Mouse (Mus musculus) limb, embryonic 14.5 days (tissue): ENCODE measurements around the gene Ereg. TPM values are rescaled to one million over a fixed set of nuclear protein-coding genes. Genes with fewer than 3 reads are reported as not detected.

Source experiments
- ATAC-seq: fragments of 200-750 bp; cut with Nextera tagmentation; 2 replicates; pipeline ENCODE4 v1.8.0; 2017; ENCODE audit warnings: low read depth, moderate number of reproducible peaks, moderate TSS enrichment; ENCODE audit not compliant: low FRiP score
- DNase-seq: peaks from one replicate; pipeline ENCODE4 v3.0.0-alpha.2; 2015; ENCODE audit warnings: low spot score
- H3K27ac ChIP-seq: fragments of 300-500 bp; sonication (generic); replicated peaks from 2 replicates; pipeline ENCODE4 v1.5.1; 2014; ENCODE audit warnings: low read depth, mild to moderate bottlenecking, low read length, moderate library complexity, mixed read lengths
- H3K27me3 ChIP-seq: fragments of 300-500 bp; sonication (generic); 2 replicates; pipeline ENCODE4 v1.6.1; 2014; ENCODE audit warnings: low read length, mixed read lengths; ENCODE audit not compliant: control insufficient read depth, insufficient read depth
- H3K36me3 ChIP-seq: fragments of 300-500 bp; sonication (generic); 2 replicates; pipeline ENCODE4 v1.6.1; 2014; ENCODE audit warnings: mild to moderate bottlenecking, low read length, moderate library complexity, mixed read lengths; ENCODE audit not compliant: control insufficient read depth, insufficient read depth
- H3K4me1 ChIP-seq: fragments of 300-500 bp; sonication (generic); 2 replicates; pipeline ENCODE4 v1.6.1; 2014; ENCODE audit warnings: antibody characterized with exemption, low read length, mixed read lengths; ENCODE audit not compliant: control insufficient read depth, insufficient read depth
- H3K4me2 ChIP-seq: fragments of 300-500 bp; sonication (generic); replicated peaks from 2 replicates; pipeline ENCODE4 v1.6.1; 2014; ENCODE audit warnings: low read depth, mild to moderate bottlenecking, low read length, moderate library complexity; ENCODE audit not compliant: severe bottlenecking
- H3K4me3 ChIP-seq: fragments of 300-500 bp; sonication (generic); replicated peaks from 2 replicates; pipeline ENCODE4 v1.5.1; 2014; ENCODE audit warnings: low read length
- H3K9ac ChIP-seq: fragments of 300-500 bp; sonication (generic); 2 replicates; pipeline ENCODE4 v1.6.1; 2014; ENCODE audit warnings: mild to moderate bottlenecking, low read depth, low read length, moderate library complexity; ENCODE audit not compliant: severe bottlenecking
- H3K9me3 ChIP-seq: fragments of 300-500 bp; sonication (generic); 2 replicates; pipeline ENCODE4 v1.6.1; 2016; ENCODE audit warnings: low read length; ENCODE audit not compliant: control insufficient read depth
- POLR2A ChIP-seq: fragments of 200-500 bp; IDR thresholded peaks from 2 replicates; pipeline ENCODE4 v1.8.0; 2012; ENCODE audit warnings: inconsistent platforms, mild to moderate bottlenecking, moderate library complexity, borderline replicate concordance; ENCODE audit not compliant: insufficient read depth, insufficient read length; ENCODE audit errors: extremely low read depth
- WGBS: fragments of 180-500 bp; shearing (Covaris S2); extraction: QIAGEN DNeasy Blood & Tissue Kit; methylation state at CpG from one replicate; pipeline ENCODE4 v1.1.7; 2014; 5-methylcytosine and 5-hydroxymethylcytosine counted together
- polyA plus RNA-seq, 2 experiments: library from polyadenylated mRNA; depleted of rRNA in 1 of 2; stranded (reverse) in 1 of 2; unstranded in 1 of 2; fragments of >200 nt; fragmentation: Nextera tagmentation in 1 of 2; extraction: Ambion mirVana in 1 of 2; gene quantifications; 2 replicates each; pipeline versions ENCODE4 v1.2.1 to v1.2.3; 2012 to 2014

The Ereg gene
- polyA plus RNA-seq, 2 experiments = 0.09 to 0.21 TPM

- no peak overlapping the region for H3K9ac ChIP-seq
- DNase-seq (no peak), ATAC-seq (no peak)
- H3K36me3 ChIP-seq = no peaks in the 10 kb centered on the region
- 51% methylated on average over 4 of the region's 4 CpGs for WGBS
- H3K4me1 ChIP-seq = no peaks in the 10 kb centered on the region
- no peaks in the 10 kb centered on the region for H3K9me3 ChIP-seq
- peaks cover 19% of the 10 kb centered on the region for H3K27me3 ChIP-seq
- no peak for TF ChIP-seq POLR2A
- H3K27ac ChIP-seq = no peak overlapping the region
- H3K4me2 ChIP-seq = no peak overlapping the region
- H3K4me3 ChIP-seq = no peak overlapping the region
These were observed 2.1 kb upstream of the Ereg start for GRCm38 (mm10) chr5:91072340-91072739.

DNA sequence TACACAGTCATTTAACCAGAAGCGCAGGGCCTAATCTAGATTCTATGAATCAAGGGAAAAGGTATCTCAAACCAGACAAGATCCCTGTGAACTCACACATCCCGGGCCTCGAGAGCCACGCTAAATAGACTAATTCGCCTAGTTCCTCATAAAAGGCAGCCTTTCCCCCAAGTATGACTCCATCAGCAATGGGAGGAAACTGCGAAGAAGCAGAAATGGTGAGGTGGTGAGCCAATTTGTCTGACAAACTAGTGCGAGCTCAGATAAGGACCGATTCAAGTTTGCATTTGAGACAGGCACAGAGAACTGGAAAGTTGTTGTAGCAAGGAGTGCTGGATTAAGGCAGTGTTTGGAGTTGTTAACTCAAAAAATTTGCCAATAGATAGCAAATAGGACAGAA is 796 bp upstream of the Ereg start:
- Histone ChIP-seq H3K9ac (no peak overlapping the region), H3K27ac (no peak overlapping the region), H3K36me3 (no peaks in the 10 kb centered on the region), H3K4me3 (no peak overlapping the region), H3K4me1 (no peaks in the 10 kb centered on the region), H3K27me3 (peaks cover 19% of the 10 kb centered on the region), H3K4me2 (no peak overlapping the region), H3K9me3 (no peaks in the 10 kb centered on the region)
- no peak for TF ChIP-seq POLR2A
- WGBS = 68% methylated on average over 8 of the region's 8 CpGs
- DNase-seq = no peak
- ATAC-seq = no peak

DNA sequence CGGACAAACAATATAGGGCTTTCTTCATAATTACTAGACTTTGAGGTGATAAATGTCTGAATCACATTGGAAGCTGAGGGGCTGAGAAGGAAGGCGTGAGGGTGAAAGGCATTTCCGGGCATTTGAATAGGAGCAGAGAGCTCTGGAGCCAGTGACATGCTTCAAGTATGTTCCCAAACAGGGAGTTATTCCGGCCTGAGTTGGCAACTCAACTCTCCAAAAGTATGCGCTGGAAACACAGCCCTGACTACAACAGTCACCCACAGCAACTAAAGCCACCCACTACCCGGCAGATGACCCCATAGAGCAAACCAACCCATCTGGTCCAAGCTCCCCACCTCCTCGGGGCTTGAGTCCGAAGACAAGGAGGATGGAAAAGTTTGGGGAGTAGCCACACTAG is 396 bp upstream of the Ereg start:
- Histone ChIP-seq H3K4me2 (peak overlapping the region; percentile 47), H3K4me1 (no peaks in the 10 kb centered on the region), H3K36me3 (no peaks in the 10 kb centered on the region), H3K4me3 (peak overlapping the region; percentile 29), H3K9ac (peak overlapping the region; percentile 26; the same call in 1 of the 2 replicates), H3K27ac (no peak overlapping the region), H3K9me3 (no peaks in the 10 kb centered on the region), H3K27me3 (peaks cover 19% of the 10 kb centered on the region)
- no peak for TF ChIP-seq POLR2A
- 42% methylated on average over 8 of the region's 8 CpGs for WGBS
- no peak for DNase-seq
- no peak for ATAC-seq

- 47% methylated on average over 1 of the region's 1 CpGs for WGBS
- no peaks in the 10 kb centered on the region for H3K9me3 ChIP-seq
- no peak overlapping the region for H3K9ac ChIP-seq
- no peak for ATAC-seq
- H3K4me2 ChIP-seq = peak overlapping the region; percentile 47
- H3K36me3 ChIP-seq = no peaks in the 10 kb centered on the region
- H3K4me1 ChIP-seq = no peaks in the 10 kb centered on the region
- peaks cover 19% of the 10 kb centered on the region for H3K27me3 ChIP-seq
- DNase-seq = no peak
- no peak overlapping the region for H3K4me3 ChIP-seq
- no peak overlapping the region for H3K27ac ChIP-seq
- TF ChIP-seq POLR2A = no peak
These were observed 599 bp downstream of the Ereg start for GRCm38 (mm10) chr5:91075021-91075420.

- H3K27me3 ChIP-seq = no peaks in the 10 kb centered on the region
- DNase-seq = no peak
- no peaks in the 10 kb centered on the region for H3K4me1 ChIP-seq
- 78% methylated on average over 5 of the region's 5 CpGs for WGBS
- H3K27ac ChIP-seq = no peak overlapping the region
- no peak for ATAC-seq
- no peak overlapping the region for H3K4me2 ChIP-seq
- no peak overlapping the region for H3K4me3 ChIP-seq
- no peak for TF ChIP-seq POLR2A
- no peaks in the 10 kb centered on the region for H3K36me3 ChIP-seq
- H3K9ac ChIP-seq = no peak overlapping the region
- no peaks in the 10 kb centered on the region for H3K9me3 ChIP-seq
These were observed 8.6 kb downstream of the Ereg start for GRCm38 (mm10) chr5:91083016-91083415.

- Histone ChIP-seq H3K36me3 (no peaks in the 10 kb centered on the region), H3K4me3 (no peak overlapping the region), H3K27ac (no peak overlapping the region), H3K4me1 (no peaks in the 10 kb centered on the region), H3K27me3 (no peaks in the 10 kb centered on the region), H3K4me2 (no peak overlapping the region), H3K9me3 (no peaks in the 10 kb centered on the region), H3K9ac (no peak overlapping the region)
- TF ChIP-seq POLR2A = no peak
- 62% methylated on average over 5 of the region's 5 CpGs for WGBS
- no peak for DNase-seq
- no peak for ATAC-seq
These were observed 10.9 kb downstream of the Ereg start for GRCm38 (mm10) chr5:91085291-91085690.
